Mouse (Mus musculus) liver, adult 2 months (tissue): ENCODE data around the gene Gabrr2. TPM values are rescaled to one million over a fixed set of nuclear protein-coding genes. Genes with fewer than 3 reads are reported as not detected.

ENCODE experiments used
- DNase-seq: peaks from one replicate; pipeline ENCODE4 v3.0.0-alpha.2; 2011; ENCODE audit warnings: low read depth, low spot score; ENCODE audit errors: extremely low read depth
- H3K27ac ChIP-seq: fragments of 200-500 bp; replicated peaks from 2 replicates; pipeline ENCODE4 v1.5.1; 2012; ENCODE audit warnings: low read depth, mild to moderate bottlenecking, control low read depth, inconsistent platforms, low read length; ENCODE audit not compliant: insufficient read depth
- H3K27me3 ChIP-seq: fragments of 200-500 bp; 2 replicates; pipeline ENCODE4 v1.6.1; 2012; ENCODE audit warnings: mild to moderate bottlenecking, moderate library complexity, low read length, inconsistent platforms; ENCODE audit not compliant: control insufficient read depth, insufficient read depth
- H3K36me3 ChIP-seq: fragments of 200-500 bp; 2 replicates; pipeline ENCODE4 v1.6.1; 2012; ENCODE audit warnings: low read length, inconsistent platforms; ENCODE audit not compliant: control insufficient read depth, insufficient read depth
- H3K4me1 ChIP-seq: fragments of 200-500 bp; 2 replicates; pipeline ENCODE4 v1.6.1; 2011; ENCODE audit warnings: low read length; ENCODE audit not compliant: control insufficient read depth, insufficient read depth
- H3K4me3 ChIP-seq: fragments of 200-500 bp; 2 replicates; pipeline ENCODE4 v1.5.1; 2011; ENCODE audit warnings: low read depth, mild to moderate bottlenecking, control low read depth, low read length, moderate library complexity; ENCODE audit not compliant: insufficient read depth
- H3K79me2 ChIP-seq: fragments of 200-500 bp; 2 replicates; pipeline ENCODE4 v1.6.1; 2012; ENCODE audit warnings: inconsistent platforms, mild to moderate bottlenecking, low read length, moderate library complexity; ENCODE audit not compliant: control insufficient read depth, insufficient read depth
- H3K9ac ChIP-seq: fragments of 200-500 bp; 2 replicates; pipeline ENCODE4 v1.6.1; 2012; ENCODE audit warnings: low read depth, mild to moderate bottlenecking, control low read depth, inconsistent platforms, low read length
- CTCF ChIP-seq: fragments of 200-500 bp; IDR thresholded peaks from 2 replicates; pipeline ENCODE4 v1.5.1; 2011; ENCODE audit warnings: low read depth, low read length, control low read depth
- POLR2A ChIP-seq: fragments of 200-500 bp; IDR thresholded peaks from 2 replicates; pipeline ENCODE4 v1.6.1; 2011; ENCODE audit warnings: low read length, control low read depth; ENCODE audit not compliant: insufficient read depth; ENCODE audit errors: extremely low read depth
- WGBS: fragments of 180-500 bp; shearing (Covaris S2); methylation state at CpG from one replicate; pipeline ENCODE4 v1.1.7; 2018; 5-methylcytosine and 5-hydroxymethylcytosine counted together
- polyA plus RNA-seq: library from polyadenylated mRNA; depleted of rRNA; stranded (reverse); fragments of >200 nt; gene quantifications from 2 replicates; pipeline ENCODE4 v1.2.3, GENCODE M21; 2012
- total RNA-seq: library from RNA; depleted of rRNA; stranded (reverse); fragments of >200 nt; gene quantifications from 2 replicates; pipeline ENCODE4 v1.2.3, GENCODE M21; 2014

The Gabrr2 gene
- total and polyA plus RNA-seq, 2 experiments = 0.15 to 0.46 TPM

GRCm38 (mm10) chr4:33072526-33073161 is 9.8 kb downstream of the Gabrr2 start:
- H3K4me1 ChIP-seq = no peaks in the 10 kb centered on the region
- no peak for DNase-seq
- no peak overlapping the region for H3K9ac ChIP-seq
- TF ChIP-seq POLR2A (no peak), CTCF (no peak)
- no peaks in the 10 kb centered on the region for H3K27me3 ChIP-seq
- no peak overlapping the region for H3K27ac ChIP-seq
- WGBS = 67% methylated on average over 11 of the region's 11 CpGs
- H3K4me3 ChIP-seq = no peak overlapping the region
- no peaks in the 10 kb centered on the region for H3K79me2 ChIP-seq
- no peaks in the 10 kb centered on the region for H3K36me3 ChIP-seq

GRCm38 (mm10) chr4:33074406-33074805 is 11.6 kb downstream of the Gabrr2 start:
- Histone ChIP-seq H3K36me3 (no peaks in the 10 kb centered on the region), H3K4me1 (no peaks in the 10 kb centered on the region), H3K27ac (no peak overlapping the region), H3K79me2 (no peaks in the 10 kb centered on the region), H3K9ac (no peak overlapping the region), H3K27me3 (no peaks in the 10 kb centered on the region), H3K4me3 (no peak overlapping the region)
- no peak for DNase-seq
- WGBS = 86% methylated on average over 4 of the region's 4 CpGs
- TF ChIP-seq CTCF (no peak), POLR2A (no peak)

- Histone ChIP-seq H3K27me3 (no peaks in the 10 kb centered on the region), H3K27ac (no peak overlapping the region), H3K79me2 (no peaks in the 10 kb centered on the region), H3K36me3 (no peaks in the 10 kb centered on the region), H3K4me3 (no peak overlapping the region), H3K9ac (no peak overlapping the region), H3K4me1 (no peaks in the 10 kb centered on the region)
- 58% methylated on average over 5 of the region's 5 CpGs for WGBS
- TF ChIP-seq CTCF (no peak), POLR2A (no peak)
- no peak for DNase-seq
These were observed 12.1 kb downstream of the Gabrr2 start for GRCm38 (mm10) chr4:33074851-33075250.

- DNase-seq = no peak
- Histone ChIP-seq H3K9ac (no peak overlapping the region), H3K4me3 (no peak overlapping the region), H3K27me3 (no peaks in the 10 kb centered on the region), H3K79me2 (no peaks in the 10 kb centered on the region), H3K4me1 (no peaks in the 10 kb centered on the region), H3K36me3 (no peaks in the 10 kb centered on the region), H3K27ac (no peak overlapping the region)
- TF ChIP-seq POLR2A (no peak), CTCF (no peak)
- 88% methylated on average over 5 of the region's 5 CpGs for WGBS
These were observed 13.2 kb downstream of the Gabrr2 start for GRCm38 (mm10) chr4:33075776-33076524.

GRCm38 (mm10) chr4:33077161-33077560 is 14.4 kb downstream of the Gabrr2 start:
- no peaks in the 10 kb centered on the region for H3K36me3 ChIP-seq
- no peak overlapping the region for H3K27ac ChIP-seq
- TF ChIP-seq POLR2A (no peak), CTCF (no peak)
- 86% methylated on average over 11 of the region's 11 CpGs for WGBS
- H3K79me2 ChIP-seq = no peaks in the 10 kb centered on the region
- no peaks in the 10 kb centered on the region for H3K27me3 ChIP-seq
- H3K4me3 ChIP-seq = no peak overlapping the region
- H3K9ac ChIP-seq = no peak overlapping the region
- H3K4me1 ChIP-seq = no peaks in the 10 kb centered on the region
- no peak for DNase-seq

GRCm38 (mm10) chr4:33077724-33078123 is 14.9 kb downstream of the Gabrr2 start:
- 73% methylated on average over 8 of the region's 8 CpGs for WGBS
- Histone ChIP-seq H3K9ac (no peak overlapping the region), H3K27me3 (no peaks in the 10 kb centered on the region), H3K4me1 (no peaks in the 10 kb centered on the region), H3K36me3 (no peaks in the 10 kb centered on the region), H3K27ac (no peak overlapping the region), H3K4me3 (no peak overlapping the region), H3K79me2 (no peaks in the 10 kb centered on the region)
- TF ChIP-seq POLR2A = no peak
- no peak for DNase-seq
